Mouse (Mus musculus): ENCODE measurements around the gene Baz2b. TPM values are rescaled to one million over a fixed set of nuclear protein-coding genes. Genes with fewer than 3 reads are reported as not detected.
"Not testable (repeated sequence)": the region's sequence is repeated elsewhere in the genome, so short reads cannot be mapped to it uniquely, and the experiment has no call there.

The Baz2b gene
- total RNA-seq, 2 experiments from 2014 or later, result 53.0 to 56.7 TPM

- no peak for DNase-seq (ENCODE audit: extremely low spot score in 1 of 2, low spot score in 2 of 2)
- intact Hi-C loops (cut with DNase I), result no loop called here
Observed at GRCm38 (mm10) chr2:59878221-59878620, 331.4 kb downstream of the Baz2b start.

GRCm38 (mm10) chr2:59877335-59877734 lies 332.3 kb downstream of the Baz2b start:
- intact Hi-C loops (cut with DNase I), result no loop called here
- no peak for DNase-seq (ENCODE audit: extremely low spot score in 1 of 2, low spot score in 2 of 2)

GRCm38 (mm10) chr2:59876482-59876881 lies 333.2 kb downstream of the Baz2b start:
- intact Hi-C loops (cut with DNase I), result no loop called here
- no peak for DNase-seq (ENCODE audit: extremely low spot score in 1 of 2, low spot score in 2 of 2)

GRCm38 (mm10) chr2:59870526-59870925 lies 339.1 kb downstream of the Baz2b start:
- DNase-seq (ENCODE audit: extremely low spot score in 1 of 2, low spot score in 2 of 2), result no peak
- intact Hi-C loops (cut with DNase I), result no loop called here

GRCm38 (mm10) chr2:59862618-59863017 lies 347.0 kb downstream of the Baz2b start:
- no peak for DNase-seq (ENCODE audit: extremely low spot score in 1 of 2, low spot score in 2 of 2)
- intact Hi-C loops (cut with DNase I), result no loop called here

GRCm38 (mm10) chr2:59854363-59854762 lies 355.3 kb downstream of the Baz2b start:
- intact Hi-C loops (cut with DNase I), result no loop called here
- DNase-seq (ENCODE audit: extremely low spot score in 1 of 2, low spot score in 2 of 2), result no peak

- intact Hi-C loops (cut with DNase I), result no loop called here
Observed at GRCm38 (mm10) chr2:59853543-59853942, 356.1 kb downstream of the Baz2b start.

GRCm38 (mm10) chr2:59852916-59853315 lies 356.7 kb downstream of the Baz2b start:
- intact Hi-C loops (cut with DNase I), result no loop called here
- DNase-seq (ENCODE audit: extremely low spot score in 1 of 2, low spot score in 2 of 2), result no peak

More at GRCm38 (mm10) chr2:59853543-59853942, 356.1 kb downstream of the Baz2b start:
- DNase-seq (ENCODE audit: extremely low spot score in 1 of 2, low spot score in 2 of 2), result no peak

- intact Hi-C loops (cut with DNase I); DNase-seq (ENCODE audit: extremely low spot score in 1 of 2, low spot score in 2 of 2): not testable (repeated sequence)
Observed at GRCm38 (mm10) chr2:59851885-59852284, 357.8 kb downstream of the Baz2b start.

Other genes starting within 250 kb of the Baz2b start
- 10 to 100 TPM; 75.1 to 76.5 TPM for gene March7, start within 50 bp of the Baz2b start, total RNA-seq (2021)
- gene Cd302, start 74.6 kb upstream of the Baz2b start, total RNA-seq (2021), result 10 to 100 TPM; 11.5 to 13.4 TPM
- gene Ly75, start 173.5 kb upstream of the Baz2b start, total RNA-seq (2021), result 1 to 10 TPM; 5.7 to 7.8 TPM

All from left cerebral cortex, postnatal 10 days (tissue).